ENCODE assay signal across 23 mouse cellular contexts in the genomic region with DNA sequence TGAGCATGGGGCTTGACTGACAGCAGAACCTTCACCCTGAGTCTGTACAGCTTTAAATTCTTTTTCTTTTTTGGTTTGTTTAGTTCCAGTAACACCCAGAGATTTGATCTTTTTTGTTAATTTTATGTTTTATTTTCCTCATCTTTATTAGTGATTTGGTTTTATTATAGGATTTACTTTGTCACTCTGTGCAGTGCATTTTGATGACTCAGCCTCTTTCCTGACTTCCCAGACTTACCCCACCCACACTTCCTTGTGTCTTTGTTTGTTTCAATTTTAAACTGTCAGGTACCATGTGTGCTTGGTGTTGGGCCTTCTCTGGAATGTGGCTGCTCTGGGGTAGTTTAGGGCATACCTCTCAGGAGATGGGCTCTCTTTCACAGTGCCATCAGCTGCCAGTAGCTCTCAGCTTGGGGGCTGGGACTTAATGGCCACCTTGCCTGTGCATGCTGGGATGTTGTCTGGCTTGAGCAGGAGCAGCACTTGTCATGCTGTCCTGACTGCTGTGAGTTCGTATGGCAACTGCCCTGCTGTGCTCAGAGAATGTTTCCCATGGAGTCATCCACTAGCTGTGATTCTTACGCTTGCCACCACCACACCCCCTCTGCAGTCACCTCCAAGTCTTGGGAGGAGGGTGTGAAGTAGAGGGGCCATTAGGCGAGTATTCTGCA.
DNase-seq lines count a peak whose midpoint lies in the region; ATAC-seq and TF ChIP-seq lines count a peak whose summit lies in the region.
"Had no signal": no experiment of that assay in that cellular context is flagged by ENCODE, and none has a peak within 500 bp of the region (broad histone marks: within the 10 kb centered on the region; RNA-seq: fewer than 3 reads in every experiment).

No protein-coding gene starts in this region.

- no peak for ATAC-seq in megakaryocyte, adult 5-6 weeks (ENCODE audit: poor library complexity, severe bottlenecking)
- ATAC-seq: CD4-positive, CD25-positive, alpha-beta regulatory T cell, adult 4 months; forebrain, embryonic 16.5 days; intestine, embryonic 15.5 days had no signal

- peak; percentile 63 to 83 for DNase-seq in cerebellum, postnatal 14 days
- no peak for DNase-seq in cerebellum, adult 9-10 months
- DNase-seq in ES-E14 (ENCODE audit: low read depth, low spot score) = no peak
- no peak for DNase-seq in thymus, postnatal 14 days
- DNase-seq: adrenal gland, adult 8-10 months; adrenal gland, postnatal 36 days; B cell, adult 2 months; cerebellum, adult 8-10 months; gastrocnemius, postnatal 14 days; heart, adult 2 months; heart, postnatal 14 days; kidney, adult 18-20 months had no signal

- peak overlapping the region; percentile 47 for H3K4me3 ChIP-seq in megakaryocyte, embryonic 14.5 days (replicated peaks)
- no peak overlapping the region for H3K4me3 ChIP-seq in ES-E14 (ENCODE audit: insufficient read depth in 1 of 2, low read depth in 1 of 2, low read length in 2 of 2, poor library complexity in 1 of 2, severe bottlenecking in 1 of 2)
- H3K4me3 ChIP-seq in olfactory bulb, adult 2 months (ENCODE audit: insufficient read depth, low read depth, low read length) = no peak overlapping the region
- H3K4me3 ChIP-seq: embryonic facial prominence, embryonic 13.5 days; forebrain, embryonic 12.5 days; heart, adult 2 months; heart, embryonic 15.5 days; hindbrain, embryonic 10.5 days; intestine, embryonic 15.5 days had no signal

- no peaks in the 10 kb centered on the region for H3K27me3 ChIP-seq in megakaryocyte, embryonic 14.5 days (replicated peaks)
- H3K27me3 ChIP-seq: embryonic facial prominence, embryonic 13.5 days; forebrain, embryonic 12.5 days; heart, embryonic 15.5 days; intestine, embryonic 15.5 days had no signal

- H3K27ac ChIP-seq in ES-E14 (ENCODE audit: insufficient read depth, low read depth, low read length, poor library complexity, severe bottlenecking) = no peak overlapping the region
- peak overlapping the region; percentile 12; the same call in 1 of the 2 replicates for H3K27ac ChIP-seq in olfactory bulb, adult 2 months (ENCODE audit: insufficient read depth, low read depth, low read length)
- H3K27ac ChIP-seq: embryonic facial prominence, embryonic 13.5 days; forebrain, embryonic 12.5 days; heart, adult 2 months; heart, embryonic 15.5 days; hindbrain, embryonic 10.5 days; hindbrain, embryonic 14.5 days; intestine, embryonic 15.5 days had no signal

- in situ Hi-C loops in ES-E14 (cut with MboI; ENCODE audit: low sequenced_read_pairs in 2 of 2, unreplicated experiment in 2 of 2) = no loop called here

- H3K36me3 ChIP-seq in megakaryocyte, embryonic 14.5 days (replicated peaks; ENCODE audit: low read length) = peaks cover 75% of the 10 kb centered on the region
- H3K36me3 ChIP-seq in ES-E14 (ENCODE audit: control insufficient read depth, insufficient read depth, low read length, poor library complexity, severe bottlenecking) = peaks cover 40% of the 10 kb centered on the region

- no peak overlapping the region for H3K9ac ChIP-seq in ES-E14 (ENCODE audit: insufficient read depth, low read depth, low read length, poor library complexity, severe bottlenecking)
- H3K9ac ChIP-seq: embryonic facial prominence, embryonic 13.5 days; forebrain, embryonic 12.5 days; heart, embryonic 15.5 days; hindbrain, embryonic 14.5 days; intestine, embryonic 15.5 days had no signal

- H3K4me1 ChIP-seq in megakaryocyte, embryonic 14.5 days = peaks cover 16% of the 10 kb centered on the region
- H3K4me1 ChIP-seq in ES-E14 (ENCODE audit: control insufficient read depth in 2 of 2, insufficient read depth in 2 of 2, low read length in 2 of 2, poor library complexity in 1 of 2) = no peaks in the 10 kb centered on the region
- peaks cover 17% of the 10 kb centered on the region for H3K4me1 ChIP-seq in olfactory bulb, adult 2 months (ENCODE audit: control insufficient read depth, insufficient read depth, low read length)
- H3K4me1 ChIP-seq: forebrain, embryonic 12.5 days; hindbrain, embryonic 10.5 days; intestine, embryonic 15.5 days had no signal

- no peak for TF ChIP-seq POLR2A in olfactory bulb, adult 2 months (IDR thresholded peaks at IDR 0.05; ENCODE audit: insufficient read depth, low read depth, low read length)

- H3K9me3 ChIP-seq in megakaryocyte, embryonic 14.5 days = no peaks in the 10 kb centered on the region
- H3K9me3 ChIP-seq in ES-E14 (ENCODE audit: control insufficient read depth, insufficient read depth, low read depth, low read length) = peaks cover 1% of the 10 kb centered on the region; the same call in 1 of the 2 replicates
- H3K9me3 ChIP-seq: embryonic facial prominence, embryonic 13.5 days; forebrain, embryonic 12.5 days; heart, embryonic 15.5 days; hindbrain, embryonic 10.5 days; intestine, embryonic 15.5 days had no signal

- 65% methylated on average over 3 of the region's 3 CpGs for WGBS in olfactory bulb, adult 2 months

- TF ChIP-seq CTCF in olfactory bulb, adult 2 months (IDR thresholded peaks at IDR 0.05; ENCODE audit: insufficient read depth, low read depth, low read length) = no peak

TF ChIP-seq in ES-E14, 5 proteins besides CTCF, POLR2A, EP300 and RAD21:
- TF ChIP-seq CHD2 (IDR thresholded peaks at IDR 0.05; ENCODE audit: low read depth, low read length) = no peak
- TF ChIP-seq MAFK (IDR thresholded peaks at IDR 0.05; ENCODE audit: insufficient read depth, low read depth, low read length) = peak; percentile 75

Comparison
In these comparisons a context has a peak if more than half of its experiments do, and no peak if none do; other contexts are left out.
1. DNase-seq: peak in cerebellum, postnatal 14 days (2 of 2); none in cerebellum, adult 9-10 months (single experiment), ES-E14 (single experiment) and thymus, postnatal 14 days (single experiment).